Mouse (Mus musculus) forebrain, embryonic 15.5 days (tissue): ENCODE data around the gene Slc30a6. TPM values are rescaled to one million over a fixed set of nuclear protein-coding genes. Genes with fewer than 3 reads are reported as not detected.

Source experiments
- ATAC-seq: fragments of 200-750 bp; cut with Nextera tagmentation; replicated peaks from 2 replicates; pipeline ENCODE4 v1.8.0; 2017; ENCODE audit warnings: mild to moderate bottlenecking, moderate TSS enrichment, moderate library complexity
- H3K27ac ChIP-seq: fragments of 300-500 bp; sonication (generic); replicated peaks from 2 replicates; pipeline ENCODE4 v1.5.1; 2015; ENCODE audit warnings: mild to moderate bottlenecking, inconsistent platforms
- H3K27me3 ChIP-seq: fragments of 300-500 bp; sonication (generic); 2 replicates; pipeline ENCODE4 v1.6.1; 2015; ENCODE audit warnings: inconsistent platforms
- H3K36me3 ChIP-seq: fragments of 300-500 bp; sonication (generic); 2 replicates; pipeline ENCODE4 v1.6.1; 2015; ENCODE audit warnings: mild to moderate bottlenecking, inconsistent platforms
- H3K4me1 ChIP-seq: fragments of 300-500 bp; sonication (generic); 2 replicates; pipeline ENCODE4 v1.6.1; 2015; ENCODE audit warnings: inconsistent platforms
- H3K4me2 ChIP-seq: fragments of 300-500 bp; sonication (generic); replicated peaks from 2 replicates; pipeline ENCODE4 v1.6.1; 2015; ENCODE audit warnings: mild to moderate bottlenecking, inconsistent platforms
- H3K4me3 ChIP-seq: fragments of 300-500 bp; sonication (generic); 2 replicates; pipeline ENCODE4 v1.5.1; 2015; ENCODE audit warnings: mild to moderate bottlenecking, inconsistent platforms
- H3K9ac ChIP-seq: fragments of 300-500 bp; sonication (generic); replicated peaks from 2 replicates; pipeline ENCODE4 v1.6.1; 2015; ENCODE audit warnings: mild to moderate bottlenecking, inconsistent platforms
- H3K9me3 ChIP-seq: fragments of 300-500 bp; sonication (generic); 2 replicates; pipeline ENCODE4 v1.6.1; 2016; ENCODE audit warnings: inconsistent platforms
- WGBS: fragments of 180-500 bp; shearing (Covaris S2); methylation state at CpG from one replicate; pipeline ENCODE4 v1.1.7; 2015; ENCODE audit warnings: mixed read lengths; 5-methylcytosine and 5-hydroxymethylcytosine counted together
- polyA plus RNA-seq: library from polyadenylated mRNA; unstranded; fragments of >200 nt; fragmentation: Nextera tagmentation; extraction: Ambion mirVana; gene quantifications from 2 replicates; pipeline ENCODE4 v1.2.1, GENCODE M21; 2015

The Slc30a6 gene
- polyA plus RNA-seq, 1 experiment from 2014 or later, result 30.9 TPM

GRCm38 (mm10) chr17:74413324-74413723 is 17.9 kb downstream of the Slc30a6 start:
- Histone ChIP-seq H3K9ac (no peak overlapping the region), H3K36me3 (peaks cover 59% of the 10 kb centered on the region), H3K4me3 (no peak overlapping the region), H3K4me2 (no peak overlapping the region), H3K27me3 (no peaks in the 10 kb centered on the region), H3K4me1 (no peaks in the 10 kb centered on the region), H3K27ac (no peak overlapping the region), H3K9me3 (no peaks in the 10 kb centered on the region)
- ATAC-seq, result no peak
- WGBS, result 88% methylated on average over 8 of the region's 8 CpGs

- Histone ChIP-seq H3K27me3 (no peaks in the 10 kb centered on the region), H3K4me1 (no peaks in the 10 kb centered on the region), H3K9ac (no peak overlapping the region), H3K36me3 (peaks cover 63% of the 10 kb centered on the region), H3K4me2 (no peak overlapping the region), H3K4me3 (no peak overlapping the region), H3K27ac (no peak overlapping the region), H3K9me3 (no peaks in the 10 kb centered on the region)
- ATAC-seq, result no peak
- 93% methylated on average over 1 of the region's 1 CpGs for WGBS
Observed at GRCm38 (mm10) chr17:74414671-74415070, 19.3 kb downstream of the Slc30a6 start.

- H3K4me3 ChIP-seq, result no peak overlapping the region
- H3K9me3 ChIP-seq, result no peaks in the 10 kb centered on the region
- H3K27ac ChIP-seq, result no peak overlapping the region
- H3K36me3 ChIP-seq, result peaks cover 67% of the 10 kb centered on the region
- no peaks in the 10 kb centered on the region for H3K27me3 ChIP-seq
- no peak for ATAC-seq
- 89% methylated on average over 8 of the region's 8 CpGs for WGBS
- H3K4me2 ChIP-seq, result no peak overlapping the region
- H3K9ac ChIP-seq, result no peak overlapping the region
- H3K4me1 ChIP-seq, result no peaks in the 10 kb centered on the region
Observed at GRCm38 (mm10) chr17:74416841-74417360, 21.5 kb downstream of the Slc30a6 start.

GRCm38 (mm10) chr17:74418171-74418570 is 22.8 kb downstream of the Slc30a6 start:
- Histone ChIP-seq H3K9me3 (no peaks in the 10 kb centered on the region), H3K4me1 (no peaks in the 10 kb centered on the region), H3K4me2 (no peak overlapping the region), H3K27ac (no peak overlapping the region), H3K27me3 (no peaks in the 10 kb centered on the region), H3K9ac (no peak overlapping the region), H3K4me3 (no peak overlapping the region), H3K36me3 (peaks cover 59% of the 10 kb centered on the region)
- ATAC-seq, result no peak
- 47% methylated on average over 4 of the region's 4 CpGs for WGBS

GRCm38 (mm10) chr17:74420656-74421055 is 25.2 kb downstream of the Slc30a6 start:
- no peaks in the 10 kb centered on the region for H3K9me3 ChIP-seq
- WGBS, result 55% methylated on average over 2 of the region's 2 CpGs

GRCm38 (mm10) chr17:74424401-74425005 is 29.1 kb downstream of the Slc30a6 start:
- H3K27me3 ChIP-seq, result no peaks in the 10 kb centered on the region
- WGBS, result 66% methylated on average over 12 of the region's 12 CpGs
- H3K27ac ChIP-seq, result no peak overlapping the region
- no peak overlapping the region for H3K4me3 ChIP-seq
- H3K4me1 ChIP-seq, result peaks cover 7% of the 10 kb centered on the region
- no peaks in the 10 kb centered on the region for H3K9me3 ChIP-seq
- H3K4me2 ChIP-seq, result no peak overlapping the region
- H3K36me3 ChIP-seq, result peaks cover 48% of the 10 kb centered on the region
- no peak overlapping the region for H3K9ac ChIP-seq
- ATAC-seq, result peak; percentile 72

More at GRCm38 (mm10) chr17:74420656-74421055, 25.2 kb downstream of the Slc30a6 start:
- no peaks in the 10 kb centered on the region for H3K27me3 ChIP-seq
- H3K9ac ChIP-seq, result no peak overlapping the region
- H3K4me3 ChIP-seq, result no peak overlapping the region
- no peak for ATAC-seq
- no peak overlapping the region for H3K27ac ChIP-seq
- H3K36me3 ChIP-seq, result peaks cover 59% of the 10 kb centered on the region
- H3K4me2 ChIP-seq, result no peak overlapping the region
- peaks cover 7% of the 10 kb centered on the region for H3K4me1 ChIP-seq

GRCm38 (mm10) chr17:74430074-74430473 is 34.7 kb downstream of the Slc30a6 start:
- Histone ChIP-seq H3K27ac (no peak overlapping the region), H3K9ac (no peak overlapping the region), H3K36me3 (peaks cover 14% of the 10 kb centered on the region), H3K27me3 (no peaks in the 10 kb centered on the region), H3K4me3 (no peak overlapping the region), H3K4me1 (no peaks in the 10 kb centered on the region), H3K4me2 (no peak overlapping the region), H3K9me3 (no peaks in the 10 kb centered on the region)
- WGBS, result 89% methylated on average over 8 of the region's 8 CpGs
- ATAC-seq, result no peak

GRCm38 (mm10) chr17:74431481-74431880 is 36.1 kb downstream of the Slc30a6 start:
- ATAC-seq, result no peak
- H3K27me3 ChIP-seq, result no peaks in the 10 kb centered on the region
- H3K4me2 ChIP-seq, result no peak overlapping the region
- no peak overlapping the region for H3K4me3 ChIP-seq
- no peaks in the 10 kb centered on the region for H3K4me1 ChIP-seq
- 65% methylated on average over 13 of the region's 13 CpGs for WGBS
- peaks cover 11% of the 10 kb centered on the region for H3K36me3 ChIP-seq
- H3K9me3 ChIP-seq, result no peaks in the 10 kb centered on the region
- H3K27ac ChIP-seq, result no peak overlapping the region
- H3K9ac ChIP-seq, result no peak overlapping the region

- Histone ChIP-seq H3K4me1 (no peaks in the 10 kb centered on the region), H3K27me3 (no peaks in the 10 kb centered on the region), H3K4me2 (no peak overlapping the region), H3K9ac (no peak overlapping the region), H3K4me3 (no peak overlapping the region), H3K36me3 (peaks cover 6% of the 10 kb centered on the region; the same call in 1 of the 2 replicates), H3K9me3 (no peaks in the 10 kb centered on the region), H3K27ac (no peak overlapping the region)
- 89% methylated on average over 5 of the region's 5 CpGs for WGBS
- ATAC-seq, result no peak
Observed at GRCm38 (mm10) chr17:74432631-74433030, 37.2 kb downstream of the Slc30a6 start.

GRCm38 (mm10) chr17:74437762-74438161 is 42.4 kb downstream of the Slc30a6 start:
- H3K27ac ChIP-seq, result no peak overlapping the region

GRCm38 (mm10) chr17:74440486-74440885 is 45.1 kb downstream of the Slc30a6 start:
- Histone ChIP-seq H3K4me1 (no peaks in the 10 kb centered on the region), H3K27ac (no peak overlapping the region), H3K36me3 (no peaks in the 10 kb centered on the region), H3K4me2 (no peak overlapping the region), H3K9ac (no peak overlapping the region), H3K4me3 (no peak overlapping the region), H3K27me3 (no peaks in the 10 kb centered on the region), H3K9me3 (no peaks in the 10 kb centered on the region)
- no peak for ATAC-seq
- WGBS, result 79% methylated on average over 5 of the region's 5 CpGs

More at GRCm38 (mm10) chr17:74437762-74438161, 42.4 kb downstream of the Slc30a6 start:
- Histone ChIP-seq H3K4me1 (no peaks in the 10 kb centered on the region), H3K9me3 (no peaks in the 10 kb centered on the region), H3K27me3 (no peaks in the 10 kb centered on the region), H3K9ac (no peak overlapping the region), H3K4me3 (no peak overlapping the region), H3K36me3 (no peaks in the 10 kb centered on the region), H3K4me2 (no peak overlapping the region)
- 85% methylated on average over 9 of the region's 9 CpGs for WGBS
- no peak for ATAC-seq

GRCm38 (mm10) chr17:74449776-74450175 is 54.4 kb downstream of the Slc30a6 start:
- H3K4me1 ChIP-seq, result no peaks in the 10 kb centered on the region
- H3K4me3 ChIP-seq, result no peak overlapping the region
- WGBS, result 88% methylated on average over 10 of the region's 10 CpGs

GRCm38 (mm10) chr17:74453928-74454327 is 58.5 kb downstream of the Slc30a6 start:
- Histone ChIP-seq H3K9ac (no peak overlapping the region), H3K27ac (no peak overlapping the region), H3K27me3 (no peaks in the 10 kb centered on the region), H3K4me1 (no peaks in the 10 kb centered on the region), H3K9me3 (no peaks in the 10 kb centered on the region), H3K4me3 (no peak overlapping the region), H3K4me2 (no peak overlapping the region), H3K36me3 (no peaks in the 10 kb centered on the region)
- no peak for ATAC-seq
- 79% methylated on average over 3 of the region's 3 CpGs for WGBS

More at GRCm38 (mm10) chr17:74449776-74450175, 54.4 kb downstream of the Slc30a6 start:
- Histone ChIP-seq H3K9ac (no peak overlapping the region), H3K9me3 (no peaks in the 10 kb centered on the region), H3K27ac (no peak overlapping the region), H3K4me2 (no peak overlapping the region), H3K27me3 (no peaks in the 10 kb centered on the region), H3K36me3 (no peaks in the 10 kb centered on the region)
- no peak for ATAC-seq
